Mouse (Mus musculus): ENCODE measurements around the gene Trib3.

Gene Trib3

DNA sequence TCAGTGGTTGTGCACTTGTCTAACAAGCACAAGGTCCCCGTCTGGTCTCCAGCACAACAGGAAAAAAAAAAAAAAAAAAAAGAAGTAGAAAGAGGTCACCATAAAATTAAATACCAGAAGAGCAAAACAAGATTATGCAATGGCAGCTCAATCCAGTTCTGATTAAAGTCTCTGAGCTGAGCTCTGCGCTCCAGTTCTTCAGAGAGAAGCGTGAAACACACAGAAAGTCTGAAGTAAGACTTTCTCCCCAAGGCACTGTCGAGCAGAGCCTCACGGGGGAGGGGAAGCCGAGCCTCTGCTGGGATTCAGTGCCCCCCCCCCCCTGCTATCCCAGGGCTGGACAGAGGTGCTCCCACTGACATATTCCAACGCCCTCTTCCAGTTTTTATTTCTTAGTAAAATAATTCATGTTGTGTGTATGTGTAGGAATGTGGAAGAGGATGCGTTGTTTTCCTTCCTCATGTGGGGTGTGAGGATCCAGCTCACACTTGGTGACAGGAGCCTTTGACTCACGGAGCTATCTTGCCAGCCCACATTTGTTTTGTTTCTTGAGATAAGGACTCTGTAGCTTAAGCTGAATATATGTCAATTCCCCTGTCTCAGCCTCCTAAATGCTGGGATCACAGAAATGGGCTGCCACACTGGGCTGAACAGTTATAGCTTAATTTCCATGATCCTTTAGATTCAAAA is 3.1 kb upstream of the Trib3 start:
- no peak for DNase-seq (ENCODE audit: low spot score)

- DNase-seq (ENCODE audit: low spot score), result no peak
Measured at GRCm38 (mm10) chr2:152345393-152345792, 1.6 kb upstream of the Trib3 start.

- DNase-seq (ENCODE audit: low spot score), result no peak
Measured at GRCm38 (mm10) chr2:152344909-152345308, 1.1 kb upstream of the Trib3 start.

- DNase-seq (ENCODE audit: low spot score), result no peak
Measured at GRCm38 (mm10) chr2:152344361-152344760, 529 bp upstream of the Trib3 start.

- no peak for DNase-seq (ENCODE audit: low spot score)
Measured at GRCm38 (mm10) chr2:152339631-152340179, 4.1 kb downstream of the Trib3 start.

- DNase-seq (ENCODE audit: low spot score), result no peak
Measured at GRCm38 (mm10) chr2:152338319-152338718, 5.5 kb downstream of the Trib3 start.

- no peak for DNase-seq (ENCODE audit: low spot score)
Measured at GRCm38 (mm10) chr2:152337591-152338212, 6.1 kb downstream of the Trib3 start.

DNA sequence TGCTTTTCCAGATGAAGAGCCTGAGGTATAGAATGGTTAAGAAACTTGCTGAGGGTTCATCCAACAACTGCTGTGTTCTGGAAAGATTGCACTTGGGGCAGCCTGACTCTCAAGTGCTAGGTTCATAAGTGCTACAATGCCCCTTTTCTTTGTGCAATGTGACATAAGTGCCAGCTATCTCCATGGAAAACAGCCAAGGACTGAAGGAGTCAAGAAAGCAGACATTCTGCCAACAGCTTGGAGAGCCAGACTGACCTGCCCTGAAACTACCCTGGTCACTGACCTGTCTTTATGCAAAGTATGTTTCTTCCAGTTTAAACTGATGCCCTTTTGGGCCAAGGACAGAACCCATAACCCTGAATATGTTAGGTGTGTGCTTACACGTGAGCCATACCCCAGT is 7.0 kb downstream of the Trib3 start:
- DNase-seq (ENCODE audit: low spot score), result no peak

DNA sequence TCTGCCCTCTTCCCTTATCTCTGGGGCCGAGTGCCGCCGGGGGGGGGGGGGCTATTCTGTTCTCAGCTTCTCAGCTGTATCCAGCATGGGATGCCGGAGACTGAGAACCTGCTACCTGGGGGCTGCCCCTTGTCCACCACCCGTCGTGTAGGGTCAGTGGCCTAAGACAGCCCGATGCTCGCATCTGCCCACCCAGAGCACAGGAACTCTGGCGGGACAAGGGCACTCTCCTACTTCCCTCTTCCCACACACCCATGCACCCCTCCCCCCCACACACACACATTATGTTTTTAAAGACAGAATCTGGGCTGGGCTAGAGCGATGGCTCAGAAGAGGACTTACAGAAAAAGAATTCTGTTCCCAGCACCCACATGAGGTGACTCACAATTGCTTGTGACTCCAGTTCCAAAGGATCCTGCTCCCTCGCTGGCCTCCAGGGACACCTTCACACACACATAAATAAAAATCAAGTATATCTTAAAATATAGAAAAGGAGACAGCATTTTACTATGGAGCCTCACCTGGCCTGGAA is 8.5 kb downstream of the Trib3 start:
- DNase-seq (ENCODE audit: low spot score), result no peak

DNA sequence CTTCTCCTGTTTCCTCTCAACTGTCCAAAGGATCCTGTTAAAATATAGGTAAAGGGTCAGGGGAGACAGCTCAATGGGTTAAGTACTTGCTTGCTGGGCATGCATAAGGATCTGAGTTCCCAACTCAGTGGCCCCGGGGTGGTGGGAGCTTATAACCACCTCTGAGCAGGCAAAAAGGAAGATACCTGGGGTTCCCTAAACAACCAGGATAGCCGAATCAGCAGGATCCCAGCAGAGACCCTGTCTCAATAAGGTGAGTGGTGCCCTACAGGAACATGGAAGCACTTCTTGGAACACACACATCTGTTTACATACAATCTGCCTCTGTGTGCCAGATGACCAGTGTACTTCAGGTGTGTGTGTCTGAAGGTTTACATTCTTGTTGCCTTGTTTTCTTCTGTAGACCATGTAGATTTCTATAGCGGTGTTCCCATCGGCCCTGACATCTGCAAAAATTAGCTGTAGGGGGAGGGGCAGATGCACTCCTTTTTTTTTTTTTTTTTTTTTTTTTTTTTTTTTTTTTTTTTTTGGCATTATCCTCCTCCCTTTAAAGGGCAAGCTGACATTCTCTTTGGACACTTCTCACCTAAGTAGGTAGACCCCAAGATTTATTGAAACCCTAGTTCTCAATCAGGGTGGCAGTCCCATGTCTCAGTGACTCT is 10.4 kb downstream of the Trib3 start:
- DNase-seq (ENCODE audit: low spot score), result no peak

DNA sequence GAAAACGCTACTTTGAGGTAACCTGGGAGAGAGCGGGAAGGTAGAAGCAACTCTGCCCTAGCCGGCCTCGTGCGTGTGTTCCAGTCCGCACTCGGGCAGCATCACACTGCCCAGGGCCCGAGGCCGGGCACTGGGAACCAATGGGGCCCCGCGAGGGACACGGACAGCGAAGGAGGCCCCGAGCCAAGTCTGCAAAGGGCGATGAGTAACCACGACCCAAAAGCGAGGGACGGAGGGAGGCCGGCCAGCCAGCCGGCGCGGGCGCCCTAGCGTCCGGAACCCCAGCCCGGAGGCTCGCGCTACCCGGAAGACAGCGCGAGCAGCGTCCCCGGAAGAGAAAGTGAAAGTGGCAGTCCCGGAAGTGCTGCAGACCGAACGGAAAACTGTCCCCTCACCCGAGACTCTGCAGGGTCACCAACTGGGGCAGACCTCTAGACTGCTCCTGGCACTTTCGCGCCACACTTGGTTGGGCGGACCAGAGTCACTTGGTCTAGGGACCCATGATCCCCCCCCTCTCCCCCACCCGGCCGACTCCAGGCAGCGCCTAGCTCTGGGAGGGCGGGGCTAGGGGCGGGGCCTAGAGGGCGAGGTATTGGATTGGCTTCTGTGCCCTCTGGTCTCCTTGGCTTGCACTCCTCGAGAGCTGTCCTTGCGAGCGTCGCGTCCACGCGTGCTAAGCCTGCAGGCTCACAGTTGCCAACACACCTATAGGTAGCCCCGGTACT is 11.6 kb downstream of the Trib3 start, which contains the start of gene Rbck1:
Rbck1 (minus strand) TSS at position 553 of the 725 bp plus-strand sequence.
- DNase-seq (ENCODE audit: low spot score), result peak; percentile 86

DNA sequence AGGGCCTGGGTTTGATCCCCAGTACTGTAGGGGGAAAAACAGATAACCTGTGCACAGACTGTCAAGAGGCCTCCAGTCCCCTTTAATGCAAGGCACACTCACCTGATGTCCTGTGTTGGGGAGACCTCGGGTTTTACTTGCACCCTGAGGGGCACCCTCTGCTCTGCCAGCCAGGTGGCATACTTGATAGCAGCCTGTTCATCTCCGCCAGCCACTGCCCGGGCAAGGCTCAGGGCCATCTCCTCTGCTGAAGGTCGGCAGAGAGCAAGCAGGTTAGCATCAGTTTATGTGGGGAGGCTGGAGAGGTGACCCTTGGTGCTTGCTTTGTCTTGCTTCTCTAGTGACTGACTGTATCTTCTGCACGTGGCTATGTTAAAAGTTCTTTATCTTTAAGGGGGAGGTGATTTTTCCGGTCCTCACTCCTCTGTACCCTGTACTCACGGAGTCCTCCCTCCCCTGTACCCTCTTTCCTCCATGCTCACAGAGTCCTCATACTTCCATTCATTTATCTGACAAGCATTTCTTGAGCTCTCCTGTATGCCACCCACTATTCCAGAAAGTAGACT is 12.9 kb downstream of the Trib3 start:
- DNase-seq (ENCODE audit: low spot score), result peak; percentile 19

GRCm38 (mm10) chr2:152327980-152328379 is 15.9 kb downstream of the Trib3 start:
- DNase-seq (ENCODE audit: low spot score), result no peak

GRCm38 (mm10) chr2:152326654-152327053 is 17.2 kb downstream of the Trib3 start:
- no peak for DNase-seq (ENCODE audit: low spot score)

DNA sequence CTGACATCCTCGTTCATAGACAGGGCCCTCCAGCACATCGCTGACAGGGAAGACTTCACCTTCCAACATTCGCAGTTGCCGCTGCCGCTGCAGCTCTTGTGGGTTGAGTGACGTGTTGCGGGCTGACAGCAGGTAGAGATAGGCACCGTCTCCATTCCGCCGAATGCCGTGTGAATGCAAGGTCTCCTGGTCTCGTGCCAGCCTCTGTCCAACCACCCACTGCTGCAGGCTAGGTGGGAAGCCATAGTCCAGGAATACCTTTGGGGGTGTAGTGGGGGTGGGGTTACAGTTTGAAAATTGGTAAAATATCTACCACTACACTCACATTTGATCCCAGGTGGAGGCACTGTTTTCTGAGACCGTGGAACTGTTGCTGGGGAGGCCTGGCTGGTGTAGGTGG is 17.7 kb downstream of the Trib3 start:
- no peak for DNase-seq (ENCODE audit: low spot score)

DNA sequence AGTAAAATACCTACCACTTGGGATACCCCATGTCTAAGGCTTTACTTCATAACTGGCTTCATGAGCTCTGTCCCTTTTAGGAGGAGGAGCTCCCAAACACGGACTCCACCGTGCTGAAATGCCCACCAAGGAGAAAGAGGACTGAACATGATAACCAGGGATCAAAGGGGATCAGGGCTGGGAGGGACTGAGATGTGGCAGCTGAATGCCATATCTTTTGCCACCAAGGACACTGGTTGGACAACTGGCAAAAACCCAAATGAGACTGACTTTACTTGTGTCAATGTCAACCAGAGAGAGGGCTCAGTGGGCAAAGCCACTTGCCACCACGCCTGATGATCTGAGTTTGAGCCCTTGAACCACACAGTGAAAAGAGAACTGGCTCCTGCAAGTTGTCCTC is 19.0 kb downstream of the Trib3 start:
- no peak for DNase-seq (ENCODE audit: low spot score)

DNA sequence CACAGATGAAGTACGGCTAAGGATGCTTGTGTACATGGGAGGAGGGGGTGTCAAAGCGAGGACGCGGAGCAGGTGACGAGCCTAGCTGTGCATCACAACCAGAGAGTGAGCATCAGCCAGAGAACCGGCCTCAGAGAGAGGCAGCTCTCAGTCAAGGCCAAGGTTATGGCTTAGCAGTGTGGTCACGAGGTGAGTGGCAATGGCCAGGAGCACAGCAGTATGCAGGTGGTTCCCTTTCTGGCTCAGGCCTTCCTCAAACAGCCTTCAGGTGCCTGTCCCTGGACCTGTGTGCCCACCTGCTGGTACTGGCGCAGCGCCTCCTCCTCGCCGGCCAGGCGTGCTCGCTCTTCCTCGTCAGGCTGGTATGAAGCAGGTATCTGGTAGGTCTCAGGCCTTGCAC is 19.9 kb downstream of the Trib3 start:
- DNase-seq (ENCODE audit: low spot score), result no peak

DNA sequence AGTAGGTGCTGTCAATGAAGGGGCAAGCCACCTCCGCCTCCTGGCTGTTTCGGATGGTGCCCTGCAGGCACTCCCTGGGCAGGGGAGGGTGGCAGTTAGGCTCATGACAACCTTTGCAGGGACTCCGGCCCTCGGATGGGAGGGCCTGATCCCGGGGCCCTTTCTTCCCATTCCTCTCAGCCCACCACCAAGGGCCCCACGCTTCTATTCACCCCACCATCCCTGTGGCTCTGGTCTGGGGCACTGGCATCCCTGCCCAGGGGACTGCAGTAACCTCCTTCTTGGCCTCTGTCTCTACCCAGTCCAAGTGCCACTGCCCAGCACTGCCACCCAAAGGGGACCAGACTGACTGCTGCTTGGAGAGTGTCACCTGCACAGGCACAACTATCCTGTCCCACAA is 21.6 kb downstream of the Trib3 start:
- DNase-seq (ENCODE audit: low spot score), result no peak

- DNase-seq (ENCODE audit: low spot score), result no peak
Measured at GRCm38 (mm10) chr2:152321558-152321957, 22.3 kb downstream of the Trib3 start.

- DNase-seq (ENCODE audit: low spot score), result no peak
Measured at GRCm38 (mm10) chr2:152317054-152317453, 26.8 kb downstream of the Trib3 start.

GRCm38 (mm10) chr2:152313926-152314325 is 29.9 kb downstream of the Trib3 start:
- DNase-seq (ENCODE audit: low spot score), result no peak

DNA sequence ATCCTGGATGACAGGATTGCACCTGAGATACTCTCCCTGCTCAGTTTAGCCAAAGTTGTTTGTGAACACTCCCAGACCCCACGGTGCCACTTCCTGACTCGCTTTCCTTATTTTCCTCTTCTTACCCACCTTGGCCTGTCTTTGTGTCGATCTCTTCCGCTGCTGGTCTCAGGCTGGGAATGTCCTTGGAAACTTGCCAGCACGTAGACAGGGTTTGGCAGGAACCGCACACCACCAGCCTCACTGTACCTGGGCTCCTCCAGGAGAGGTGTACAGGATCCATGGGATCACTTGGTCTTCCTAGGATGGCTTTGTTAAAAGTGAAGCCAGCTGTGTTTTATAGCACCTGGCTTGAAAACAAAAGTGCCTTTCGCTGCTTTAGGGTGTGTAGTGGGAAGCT is 30.8 kb downstream of the Trib3 start:
- DNase-seq (ENCODE audit: low spot score), result no peak

All from spleen, adult 12 weeks (tissue).